Mouse (Mus musculus) right cerebral cortex, postnatal 36 days (tissue): ENCODE data around the gene Gm4969.
A peak's percentile ranks its signal among the peaks of the same experiment; 100 is the strongest.
"Not testable (repeated sequence)": the region's sequence is repeated elsewhere in the genome, so short reads cannot be mapped to it uniquely, and the experiment has no call there.

Experiments used
- DNase-seq, 2 experiments: peaks; one replicate each; pipeline ENCODE4 v3.0.0; 2022; ENCODE audit warnings: low spot score in 2 of 2, mixed read lengths in 1 of 2

Gene Gm4969

GRCm38 (mm10) chr7:19118028-19118771, at the start of gene Gm4969:
Gene Gm4969 (minus strand): TSS chr7:19118368.
- DNase-seq = peak in 1 of 2 experiments; percentile 48

GRCm38 (mm10) chr7:19166990-19167389, 48.8 kb upstream of the Gm4969 start:
- DNase-seq = no peak

- DNase-seq = no peak
Observed at GRCm38 (mm10) chr7:19165656-19166423, 47.7 kb upstream of the Gm4969 start, which contains the start of gene Gipr. Gene Gipr (minus strand): TSS chr7:19166127.

- DNase-seq = no peak
Observed at GRCm38 (mm10) chr7:19164978-19165377, 46.8 kb upstream of the Gm4969 start.

- DNase-seq = no peak
Observed at GRCm38 (mm10) chr7:19164189-19164588, 46.0 kb upstream of the Gm4969 start.

- DNase-seq = no peak
Observed at GRCm38 (mm10) chr7:19163752-19164151, 45.6 kb upstream of the Gm4969 start.

GRCm38 (mm10) chr7:19162928-19163327, 44.8 kb upstream of the Gm4969 start:
- DNase-seq = no peak

GRCm38 (mm10) chr7:19160115-19160514, 41.9 kb upstream of the Gm4969 start:
- no peak for DNase-seq

GRCm38 (mm10) chr7:19159411-19159810, 41.2 kb upstream of the Gm4969 start:
- DNase-seq = no peak

- no peak for DNase-seq
Observed at GRCm38 (mm10) chr7:19158601-19159000, 40.4 kb upstream of the Gm4969 start.

- DNase-seq = peak; percentile 89
Observed at GRCm38 (mm10) chr7:19157160-19157800, 39.1 kb upstream of the Gm4969 start.

GRCm38 (mm10) chr7:19155825-19156475, 37.8 kb upstream of the Gm4969 start:
- no peak for DNase-seq

GRCm38 (mm10) chr7:19154796-19155195, 36.6 kb upstream of the Gm4969 start:
- DNase-seq = no peak

- DNase-seq = not testable (repeated sequence)
Observed at GRCm38 (mm10) chr7:19151121-19151520, 33.0 kb upstream of the Gm4969 start.

- peak; percentile 91 to 94 for DNase-seq
Observed at GRCm38 (mm10) chr7:19149626-19150025, 31.5 kb upstream of the Gm4969 start, which contains the start of gene Snrpd2. Gene Snrpd2 (plus strand): TSS chr7:19149722.

GRCm38 (mm10) chr7:19148875-19149541, 30.8 kb upstream of the Gm4969 start, which contains the start of gene Qpctl:
Gene Qpctl (minus strand): TSS chr7:19149291.
- peak; percentile 98 to 99 for DNase-seq

GRCm38 (mm10) chr7:19148180-19148874, 30.2 kb upstream of the Gm4969 start:
- no peak for DNase-seq

- DNase-seq = no peak
Observed at GRCm38 (mm10) chr7:19147497-19148045, 29.4 kb upstream of the Gm4969 start.

GRCm38 (mm10) chr7:19146793-19147192, 28.6 kb upstream of the Gm4969 start:
- no peak for DNase-seq

- peak in 1 of 2 experiments; percentile 40 for DNase-seq
Observed at GRCm38 (mm10) chr7:19137380-19137779, 19.2 kb upstream of the Gm4969 start.
